Mouse (Mus musculus) lung, postnatal 0 days (tissue): ENCODE data around the gene Lipa.

Source experiments
- CTCF ChIP-seq: IDR thresholded peaks from 2 replicates; pipeline ENCODE4 v1.5.1; 2016; ENCODE audit warnings: antibody characterized with exemption, mild to moderate bottlenecking
- EP300 ChIP-seq: IDR thresholded peaks from 2 replicates; pipeline ENCODE4 v1.6.1; 2016; ENCODE audit warnings: antibody characterized with exemption, mild to moderate bottlenecking, control low read depth

GRCm38 (mm10) chr19:34547976-34548375 is 20.7 kb upstream of the Lipa start:
- TF ChIP-seq CTCF = peak; percentile 89
- no peak for TF ChIP-seq EP300
